Mouse (Mus musculus): Measurements from ENCODE around the gene Arsg. TPM values are rescaled to one million over a fixed set of nuclear protein-coding genes. Genes with fewer than 3 reads are reported as not detected.

Arsg gene
- polyA plus RNA-seq, 1 experiment from 2014 or later: 6.1 TPM

- H3K4me2 ChIP-seq (replicated peaks; ENCODE audit: low read depth, low read length): peak overlapping the region; percentile 10; the same call in 1 of the 2 replicates
- 5% methylated on average over 14 of the region's 14 CpGs for WGBS
- peak; percentile 59 for ATAC-seq (ENCODE audit: low FRiP score, low TSS enrichment)
Measured at GRCm38 (mm10) chr11:109495771-109496474, 22.7 kb downstream of the Arsg start.

GRCm38 (mm10) chr11:109496475-109496993, 23.4 kb downstream of the Arsg start:
- WGBS: 55% methylated on average over 7 of the region's 7 CpGs
- Histone ChIP-seq H3K27ac (ENCODE audit: low read depth, low read length) (no peak overlapping the region), H3K4me2 (replicated peaks; ENCODE audit: low read depth, low read length) (no peak overlapping the region)

More at GRCm38 (mm10) chr11:109495771-109496474, 22.7 kb downstream of the Arsg start:
- Histone ChIP-seq H3K9me3 (ENCODE audit: control insufficient read depth, low read length) (no peaks in the 10 kb centered on the region), H3K27ac (ENCODE audit: low read depth, low read length) (no peak overlapping the region), H3K27me3 (ENCODE audit: control insufficient read depth, insufficient read depth, low read length) (no peaks in the 10 kb centered on the region), H3K4me1 (ENCODE audit: control insufficient read depth, insufficient read depth, low read length) (peaks cover 17% of the 10 kb centered on the region), H3K4me3 (ENCODE audit: low read length) (no peak overlapping the region), H3K9ac (ENCODE audit: low read depth, low read length) (no peak overlapping the region), H3K36me3 (ENCODE audit: control insufficient read depth, insufficient read depth, low read length) (no peaks in the 10 kb centered on the region)

GRCm38 (mm10) chr11:109496996-109497714, 24.0 kb downstream of the Arsg start:
- Histone ChIP-seq H3K4me3 (ENCODE audit: low read length) (no peak overlapping the region), H3K4me1 (ENCODE audit: control insufficient read depth, insufficient read depth, low read length) (peaks cover 17% of the 10 kb centered on the region), H3K36me3 (ENCODE audit: control insufficient read depth, insufficient read depth, low read length) (no peaks in the 10 kb centered on the region), H3K27me3 (ENCODE audit: control insufficient read depth, insufficient read depth, low read length) (no peaks in the 10 kb centered on the region), H3K27ac (ENCODE audit: low read depth, low read length) (no peak overlapping the region), H3K4me2 (replicated peaks; ENCODE audit: low read depth, low read length) (no peak overlapping the region), H3K9ac (ENCODE audit: low read depth, low read length) (no peak overlapping the region), H3K9me3 (ENCODE audit: control insufficient read depth, low read length) (no peaks in the 10 kb centered on the region)
- 75% methylated on average over 6 of the region's 6 CpGs for WGBS
- ATAC-seq (ENCODE audit: low FRiP score, low TSS enrichment): no peak

More at GRCm38 (mm10) chr11:109496475-109496993, 23.4 kb downstream of the Arsg start:
- no peak for ATAC-seq (ENCODE audit: low FRiP score, low TSS enrichment)
- Histone ChIP-seq H3K9ac (ENCODE audit: low read depth, low read length) (no peak overlapping the region), H3K4me1 (ENCODE audit: control insufficient read depth, insufficient read depth, low read length) (peaks cover 17% of the 10 kb centered on the region), H3K36me3 (ENCODE audit: control insufficient read depth, insufficient read depth, low read length) (no peaks in the 10 kb centered on the region), H3K27me3 (ENCODE audit: control insufficient read depth, insufficient read depth, low read length) (no peaks in the 10 kb centered on the region), H3K9me3 (ENCODE audit: control insufficient read depth, low read length) (no peaks in the 10 kb centered on the region), H3K4me3 (ENCODE audit: low read length) (no peak overlapping the region)

- WGBS: 24% methylated on average over 9 of the region's 9 CpGs
- Histone ChIP-seq H3K27ac (ENCODE audit: low read depth, low read length) (peak overlapping the region; percentile 14; the same call in 1 of the 2 replicates), H3K4me3 (ENCODE audit: low read length) (no peak overlapping the region), H3K36me3 (ENCODE audit: control insufficient read depth, insufficient read depth, low read length) (no peaks in the 10 kb centered on the region), H3K9ac (ENCODE audit: low read depth, low read length) (no peak overlapping the region), H3K9me3 (ENCODE audit: control insufficient read depth, low read length) (no peaks in the 10 kb centered on the region), H3K27me3 (ENCODE audit: control insufficient read depth, insufficient read depth, low read length) (no peaks in the 10 kb centered on the region), H3K4me2 (replicated peaks; ENCODE audit: low read depth, low read length) (no peak overlapping the region), H3K4me1 (ENCODE audit: control insufficient read depth, insufficient read depth, low read length) (peaks cover 17% of the 10 kb centered on the region)
- ATAC-seq (ENCODE audit: low FRiP score, low TSS enrichment): no peak
Measured at GRCm38 (mm10) chr11:109497990-109498389, 24.8 kb downstream of the Arsg start.

- no peak overlapping the region for H3K4me3 ChIP-seq (ENCODE audit: low read length)
- no peak overlapping the region for H3K9ac ChIP-seq (ENCODE audit: low read depth, low read length)
- no peak overlapping the region for H3K4me2 ChIP-seq (replicated peaks; ENCODE audit: low read depth, low read length)
- no peaks in the 10 kb centered on the region for H3K27me3 ChIP-seq (ENCODE audit: control insufficient read depth, insufficient read depth, low read length)
- peaks cover 10% of the 10 kb centered on the region for H3K4me1 ChIP-seq (ENCODE audit: control insufficient read depth, insufficient read depth, low read length)
- H3K27ac ChIP-seq (ENCODE audit: low read depth, low read length): no peak overlapping the region
- H3K36me3 ChIP-seq (ENCODE audit: control insufficient read depth, insufficient read depth, low read length): no peaks in the 10 kb centered on the region
- 83% methylated on average over 5 of the region's 5 CpGs for whole genome bisulfite sequencing
- ATAC-seq (ENCODE audit: low FRiP score, low TSS enrichment): no peak
- H3K9me3 ChIP-seq (ENCODE audit: control insufficient read depth, low read length): no peaks in the 10 kb centered on the region
Measured at GRCm38 (mm10) chr11:109500206-109500605, 27.0 kb downstream of the Arsg start.

- Histone ChIP-seq H3K4me3 (ENCODE audit: low read length) (no peak overlapping the region), H3K27ac (ENCODE audit: low read depth, low read length) (no peak overlapping the region), H3K9ac (ENCODE audit: low read depth, low read length) (0 out of 2 replicates have a peak overlapping the region, but pooled peaks have one; percentile 18), H3K4me1 (ENCODE audit: control insufficient read depth, insufficient read depth, low read length) (no peaks in the 10 kb centered on the region), H3K4me2 (replicated peaks; ENCODE audit: low read depth, low read length) (no peak overlapping the region), H3K9me3 (ENCODE audit: control insufficient read depth, low read length) (no peaks in the 10 kb centered on the region), H3K36me3 (ENCODE audit: control insufficient read depth, insufficient read depth, low read length) (no peaks in the 10 kb centered on the region), H3K27me3 (ENCODE audit: control insufficient read depth, insufficient read depth, low read length) (no peaks in the 10 kb centered on the region)
- WGBS: 50% methylated on average over 9 of the region's 9 CpGs
- peak; percentile 44; the same call in 1 of the 2 replicates for ATAC-seq (ENCODE audit: low FRiP score, low TSS enrichment)
Measured at GRCm38 (mm10) chr11:109504977-109505376, 31.8 kb downstream of the Arsg start.

GRCm38 (mm10) chr11:109505823-109506222, 32.6 kb downstream of the Arsg start:
- WGBS: 95% methylated on average over 4 of the region's 4 CpGs
- H3K4me3 ChIP-seq (ENCODE audit: low read length): no peak overlapping the region
- no peak overlapping the region for H3K4me2 ChIP-seq (replicated peaks; ENCODE audit: low read depth, low read length)
- no peak for ATAC-seq (ENCODE audit: low FRiP score, low TSS enrichment)
- H3K36me3 ChIP-seq (ENCODE audit: control insufficient read depth, insufficient read depth, low read length): no peaks in the 10 kb centered on the region
- no peaks in the 10 kb centered on the region for H3K4me1 ChIP-seq (ENCODE audit: control insufficient read depth, insufficient read depth, low read length)
- H3K9ac ChIP-seq (ENCODE audit: low read depth, low read length): no peak overlapping the region
- H3K27ac ChIP-seq (ENCODE audit: low read depth, low read length): no peak overlapping the region
- H3K27me3 ChIP-seq (ENCODE audit: control insufficient read depth, insufficient read depth, low read length): no peaks in the 10 kb centered on the region
- no peaks in the 10 kb centered on the region for H3K9me3 ChIP-seq (ENCODE audit: control insufficient read depth, low read length)

- Histone ChIP-seq H3K27me3 (ENCODE audit: control insufficient read depth, insufficient read depth, low read length) (no peaks in the 10 kb centered on the region), H3K4me1 (ENCODE audit: control insufficient read depth, insufficient read depth, low read length) (no peaks in the 10 kb centered on the region), H3K4me3 (ENCODE audit: low read length) (no peak overlapping the region), H3K4me2 (replicated peaks; ENCODE audit: low read depth, low read length) (no peak overlapping the region), H3K9ac (ENCODE audit: low read depth, low read length) (no peak overlapping the region), H3K27ac (ENCODE audit: low read depth, low read length) (no peak overlapping the region), H3K36me3 (ENCODE audit: control insufficient read depth, insufficient read depth, low read length) (no peaks in the 10 kb centered on the region), H3K9me3 (ENCODE audit: control insufficient read depth, low read length) (no peaks in the 10 kb centered on the region)
- 52% methylated on average over 3 of the region's 3 CpGs for WGBS
- no peak for ATAC-seq (ENCODE audit: low FRiP score, low TSS enrichment)
Measured at GRCm38 (mm10) chr11:109507068-109507467, 33.9 kb downstream of the Arsg start.
